Comparison of ENCODE assay signal across 8 mouse cellular contexts in genomic region chr11:114789061-114789714, GRCm38 (mm10). TPM values are rescaled to one million over a fixed set of nuclear protein-coding genes. Genes with fewer than 3 reads are reported as not detected.
DNase-seq lines count a peak whose midpoint lies in the region.

No protein-coding gene starts in this region.

- DNase-seq in ES-CJ7 (ENCODE audit: low read depth, low spot score): peak; percentile 73
- peak; percentile 88 to 93 for DNase-seq in cerebellum, adult 18-20 months
- DNase-seq in forelimb bud, embryonic 11.5 days (ENCODE audit: low read depth, low spot score): peak; percentile 76
- DNase-seq in heart, postnatal 4 days: peak; percentile 92
- peak; percentile 53 to 79 for DNase-seq in layer of hippocampus, adult 8-10 months (ENCODE audit: low spot score in 2 of 2)
- DNase-seq in lung, postnatal 14 days: peak; percentile 86
- DNase-seq in ovary, postnatal 36 days (ENCODE audit: low spot score): peak; percentile 83
- DNase-seq in thymus, postnatal 36 days: peak; percentile 64 to 73

RNA-seq across cellular contexts. Expression of gene Btbd17, which starts 6.6 kb away (rescaled TPM):
- under 1 TPM; 0.17 to 0.25 TPM for total RNA-seq in heart, postnatal 4 days (2021)
- 10 to 100 TPM; 15.3 to 19.6 (median 17.4) TPM for total RNA-seq in layer of hippocampus, adult 8-10 months (2022)

RNA-seq across cellular contexts. Expression of gene Gpr142, which starts 9.5 kb away (rescaled TPM):
- total RNA-seq in heart, postnatal 4 days (2021): not detected
- not detected for total RNA-seq in layer of hippocampus, adult 8-10 months (2022)

RNA-seq across cellular contexts. Expression of gene Kif19a, which starts 24.0 kb away (rescaled TPM):
- total RNA-seq in heart, postnatal 4 days (2021): under 1 TPM; 0.26 to 0.81 TPM
- 1 to 10 TPM; 2.7 to 4.5 (median 3.8) TPM for total RNA-seq in layer of hippocampus, adult 8-10 months (2022)

Comparison
In these comparisons a context has a peak if more than half of its experiments do, and no peak if none do; other contexts are left out.
1. Peak in every context shown above with its lines: DNase-seq.
2. RNA of gene Btbd17, which starts 6.6 kb away (total RNA-seq): 15.3 to 19.6 TPM in layer of hippocampus, adult 8-10 months; 0.17 to 0.25 TPM in heart, postnatal 4 days; every median in the first group is over 10 times any median in the second.